Mouse (Mus musculus) liver, adult 2 months (tissue): ENCODE results near the gene Tmem208.

Experiments used
- CTCF ChIP-seq: fragments of 200-500 bp; IDR thresholded peaks from 2 replicates; pipeline ENCODE4 v1.5.1; 2011; ENCODE audit warnings: low read depth, low read length, control low read depth
- POLR2A ChIP-seq: fragments of 200-500 bp; IDR thresholded peaks from 2 replicates; pipeline ENCODE4 v1.6.1; 2011; ENCODE audit warnings: low read length, control low read depth; ENCODE audit not compliant: insufficient read depth; ENCODE audit errors: extremely low read depth

- TF ChIP-seq CTCF (no peak), POLR2A (no peak)
Measured at GRCm38 (mm10) chr8:105312891-105313481, 13.2 kb upstream of the Tmem208 start.
